In genomic region chr8:79281376-79281890, GRCm38 (mm10) we compare ENCODE assay signal across 42 mouse cellular contexts. TPM values are rescaled to one million over a fixed set of nuclear protein-coding genes. Genes with fewer than 3 reads are reported as not detected.
"Had no signal": no experiment of that assay in that cellular context is flagged by ENCODE, and none has a peak within 500 bp of the region (broad histone marks: within the 10 kb centered on the region; RNA-seq: fewer than 3 reads in every experiment).

No protein-coding gene starts in this region.

- DNase-seq: gastrocnemius, postnatal 25 days; heart, adult 18-20 months; heart, postnatal 10 days; heart, postnatal 4 days; kidney, adult 11 months; kidney, adult 8-10 months; kidney, postnatal 14 days; kidney, postnatal 36 days; layer of hippocampus, adult 9-11 months; layer of hippocampus, postnatal 36 days; liver; liver, embryonic 13.5 days had no signal

- H3K4me1 ChIP-seq: heart, embryonic 10.5 days; hindbrain, embryonic 13.5 days; hindbrain, embryonic 15.5 days; limb, embryonic 12.5 days; liver, embryonic 13.5 days had no signal

- ATAC-seq: hindbrain, postnatal 0 days; intestine, embryonic 16.5 days had no signal

- H3K4me3 ChIP-seq: heart, embryonic 10.5 days; heart, embryonic 12.5 days; hindbrain, embryonic 13.5 days; hindbrain, embryonic 15.5 days; limb, embryonic 10.5 days; limb, embryonic 12.5 days; liver, embryonic 13.5 days had no signal

- H3K27ac ChIP-seq: heart, embryonic 10.5 days; hindbrain, embryonic 13.5 days; hindbrain, embryonic 15.5 days; hindbrain, postnatal 0 days; limb, embryonic 12.5 days; liver, embryonic 13.5 days had no signal

RNA-seq across cellular contexts. Expression of gene 1700011L22Rik, which starts 33.1 kb away (rescaled TPM):
- total RNA-seq: gastrocnemius, adult 18-20 months; gastrocnemius, adult 8-10 months; gastrocnemius, postnatal 25 days; gastrocnemius, postnatal 4 days; granulocyte monocyte progenitor cell, adult 5-6 weeks; heart, adult 18-20 months; heart, adult 8-10 months; heart, postnatal 10 days; heart, postnatal 25 days; heart, postnatal 4 days; hindbrain, postnatal 0 days; layer of hippocampus, adult 18-20 months; layer of hippocampus, adult 8-10 months; layer of hippocampus, postnatal 14 days; layer of hippocampus, postnatal 36 days; left cerebral cortex, adult 18-20 months; left cerebral cortex, adult 8-10 months; left cerebral cortex, postnatal 10 days; left cerebral cortex, postnatal 25 days had no signal
- polyA plus RNA-seq: heart, embryonic 10.5 days; heart, embryonic 12.5 days; heart, embryonic 14.5 days; heart, embryonic 16.5 days; hindbrain, embryonic 11.5 days; hindbrain, embryonic 13.5 days; hindbrain, embryonic 15.5 days; intestine, embryonic 14.5 days; intestine, embryonic 16.5 days; kidney, embryonic 14.5 days; kidney, embryonic 16.5 days; large intestine, adult 2 months; limb, embryonic 10.5 days; limb, embryonic 12.5 days; limb, embryonic 14.5 days; liver, embryonic 11.5 days; liver, embryonic 13.5 days had no signal
